Mouse (Mus musculus): ENCODE results near the gene Sp1. TPM values are rescaled to one million over a fixed set of nuclear protein-coding genes. Genes with fewer than 3 reads are reported as not detected.

Sp1 gene
- polyA plus RNA-seq, 1 experiment from 2014 or later: 4.7 TPM

DNA sequence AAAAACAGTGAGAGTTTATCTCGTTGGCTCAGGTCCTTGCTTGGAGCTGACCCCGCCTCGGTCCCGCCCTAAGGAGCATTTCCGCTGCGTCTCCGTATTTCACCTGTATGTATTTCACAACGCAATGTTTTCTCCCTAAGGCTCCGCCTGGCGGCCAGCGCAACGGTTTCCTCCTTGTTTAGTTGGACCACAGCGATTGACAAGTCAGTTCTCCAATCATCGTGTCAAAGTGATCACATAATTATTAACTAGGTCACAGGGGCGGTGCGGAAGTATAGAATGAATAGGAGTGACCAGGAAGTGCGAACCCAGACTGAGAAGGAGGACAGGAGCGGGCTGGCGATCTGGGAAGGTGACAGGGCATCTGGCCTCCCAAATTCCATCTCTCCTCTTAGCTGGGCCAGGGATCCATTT, 53.0 kb downstream of the Sp1 start, which contains the start of gene Prr13:
Gene Prr13, plus strand, starts transcription at position 125 of the 414 bp plus-strand sequence.
- H3K9ac ChIP-seq (ENCODE audit: low read length): peak within 1 kb of the TSS; percentile 56
- no peaks in the 10 kb centered on the region for H3K9me3 ChIP-seq (ENCODE audit: control insufficient read depth, low read length)

DNA sequence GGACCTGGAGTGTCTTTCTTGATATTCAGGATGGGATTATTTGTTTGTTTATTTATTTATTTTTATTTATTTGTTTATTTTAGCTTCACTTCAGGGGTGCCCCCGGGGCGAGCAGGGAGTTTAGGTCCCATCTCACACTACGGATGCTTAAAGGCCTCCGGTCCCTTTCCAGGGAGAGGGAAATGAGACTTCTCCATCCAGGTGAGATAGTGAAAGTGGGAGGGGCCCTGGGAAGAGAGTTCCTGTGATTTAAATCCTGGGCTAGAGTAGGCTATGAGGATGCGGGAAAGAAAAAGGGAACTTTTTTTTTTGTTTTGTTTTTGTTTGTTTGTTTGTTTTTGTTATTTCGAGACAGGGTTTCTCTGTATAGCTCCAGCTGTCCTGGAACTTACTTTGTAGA, 53.4 kb downstream of the Sp1 start:
- peak overlapping the region; percentile 43 for H3K4me3 ChIP-seq (ENCODE audit: low read depth, low read length)
- 23% methylated on average over 6 of the region's 6 CpGs for WGBS
- no peaks in the 10 kb centered on the region for H3K4me1 ChIP-seq (replicated peaks; ENCODE audit: control insufficient read depth, insufficient read depth)
- peak overlapping the region; percentile 56 for H3K9ac ChIP-seq (ENCODE audit: low read length)
- H3K36me3 ChIP-seq (ENCODE audit: control insufficient read depth, insufficient read depth, low read length): no peaks in the 10 kb centered on the region
- no peaks in the 10 kb centered on the region for H3K9me3 ChIP-seq (ENCODE audit: control insufficient read depth, low read length)
- H3K27ac ChIP-seq (replicated peaks): peak overlapping the region; percentile 83
- no peaks in the 10 kb centered on the region for H3K27me3 ChIP-seq (ENCODE audit: control insufficient read depth, insufficient read depth, low read length)
- H3K4me2 ChIP-seq (replicated peaks; ENCODE audit: low read depth): peak overlapping the region; percentile 62
- TF ChIP-seq EP300 (optimal IDR thresholded peaks at IDR 0.05) (no peak), CTCF (IDR thresholded peaks at IDR 0.05; ENCODE audit: low read depth) (no peak)
- peak; percentile 22 for DNase-seq (ENCODE audit: low spot score)
- ATAC-seq (ENCODE audit: low FRiP score, low TSS enrichment): no peak

More for the DNA sequence above, 53.0 kb downstream of the Sp1 start, which contains the start of gene Prr13:
- peak within 1 kb of the TSS; percentile 62 for H3K4me2 ChIP-seq (replicated peaks; ENCODE audit: low read depth)
- TF ChIP-seq CTCF (IDR thresholded peaks at IDR 0.05; ENCODE audit: low read depth) (peak; percentile 87), EP300 (optimal IDR thresholded peaks at IDR 0.05) (no peak)
- peak within 1 kb of the TSS; percentile 43 for H3K4me3 ChIP-seq (ENCODE audit: low read depth, low read length)
- peak; percentile 96 for DNase-seq (ENCODE audit: low spot score)
- no peaks in the 10 kb centered on the region for H3K4me1 ChIP-seq (replicated peaks; ENCODE audit: control insufficient read depth, insufficient read depth)
- H3K36me3 ChIP-seq (ENCODE audit: control insufficient read depth, insufficient read depth, low read length): no peaks in the 10 kb centered on the region
- peak within 1 kb of the TSS; percentile 83 for H3K27ac ChIP-seq (replicated peaks)
- H3K27me3 ChIP-seq (ENCODE audit: control insufficient read depth, insufficient read depth, low read length): no peaks in the 10 kb centered on the region
- ATAC-seq (ENCODE audit: low FRiP score, low TSS enrichment): peak; percentile 87
- under 1% methylated on average over 19 of the region's 19 CpGs for WGBS

DNA sequence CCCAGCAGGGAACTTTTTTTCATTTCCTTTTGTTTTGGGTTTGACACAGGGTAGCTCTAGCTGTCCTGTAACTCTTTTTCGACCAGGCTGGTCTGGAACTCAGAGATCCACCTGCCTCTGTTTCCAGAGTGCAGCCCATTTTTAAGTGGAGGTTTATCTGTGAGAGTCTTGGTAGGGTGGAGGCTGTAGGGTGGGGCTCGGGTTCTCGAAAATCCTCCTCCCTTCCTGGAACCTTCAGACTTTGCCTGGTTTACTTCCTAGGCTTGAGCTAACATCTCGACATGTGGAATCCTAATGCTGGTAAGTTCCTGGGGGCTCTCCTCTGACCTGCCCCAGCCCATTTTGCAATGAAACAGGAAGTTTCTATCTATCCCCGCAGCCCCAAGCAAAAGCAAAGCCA, 53.9 kb downstream of the Sp1 start:
- peak overlapping the region; percentile 62 for H3K4me2 ChIP-seq (replicated peaks; ENCODE audit: low read depth)
- H3K27ac ChIP-seq (replicated peaks): peak overlapping the region; percentile 83
- H3K4me1 ChIP-seq (replicated peaks; ENCODE audit: control insufficient read depth, insufficient read depth): no peaks in the 10 kb centered on the region
- TF ChIP-seq EP300 (optimal IDR thresholded peaks at IDR 0.05) (no peak), CTCF (IDR thresholded peaks at IDR 0.05; ENCODE audit: low read depth) (no peak)
- no peaks in the 10 kb centered on the region for H3K36me3 ChIP-seq (ENCODE audit: control insufficient read depth, insufficient read depth, low read length)
- H3K4me3 ChIP-seq (ENCODE audit: low read depth, low read length): peak overlapping the region; percentile 43
- peak overlapping the region; percentile 36 for H3K9ac ChIP-seq (ENCODE audit: low read length)
- 33% methylated on average over 5 of the region's 5 CpGs for WGBS
- no peaks in the 10 kb centered on the region for H3K27me3 ChIP-seq (ENCODE audit: control insufficient read depth, insufficient read depth, low read length)
- no peaks in the 10 kb centered on the region for H3K9me3 ChIP-seq (ENCODE audit: control insufficient read depth, low read length)
- ATAC-seq (ENCODE audit: low FRiP score, low TSS enrichment) (0 out of 2 replicates have a peak, but pooled peaks have one; percentile 13), DNase-seq (ENCODE audit: low spot score) (peak; percentile 59)

DNA sequence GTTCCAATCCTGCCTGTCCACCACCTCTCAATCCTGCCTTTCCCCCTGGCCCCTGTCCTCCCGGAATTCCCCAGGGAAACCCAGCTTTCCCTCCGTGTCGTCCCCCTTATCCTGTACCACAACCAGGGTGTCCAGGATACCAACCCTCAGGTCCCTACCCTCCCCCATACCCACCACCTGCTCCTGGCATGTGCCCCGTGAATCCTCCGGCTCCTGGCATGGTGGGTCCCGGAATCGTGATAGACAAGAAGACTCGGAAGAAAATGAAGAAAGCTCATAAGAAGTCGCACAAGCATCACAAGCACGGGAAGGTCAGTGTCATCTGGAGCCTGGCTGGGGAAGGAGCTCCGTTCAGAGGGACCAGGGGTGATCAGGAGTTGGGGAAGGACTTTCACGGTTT, 54.5 kb downstream of the Sp1 start:
- TF ChIP-seq CTCF (IDR thresholded peaks at IDR 0.05; ENCODE audit: low read depth) (no peak), EP300 (optimal IDR thresholded peaks at IDR 0.05) (no peak)
- ATAC-seq (ENCODE audit: low FRiP score, low TSS enrichment) (no peak), DNase-seq (ENCODE audit: low spot score) (peak; percentile 20)
- no peaks in the 10 kb centered on the region for H3K27me3 ChIP-seq (ENCODE audit: control insufficient read depth, insufficient read depth, low read length)
- 71% methylated on average over 12 of the region's 12 CpGs for WGBS
- H3K27ac ChIP-seq (replicated peaks): peak overlapping the region; percentile 83
- no peaks in the 10 kb centered on the region for H3K4me1 ChIP-seq (replicated peaks; ENCODE audit: control insufficient read depth, insufficient read depth)
- H3K4me3 ChIP-seq (ENCODE audit: low read depth, low read length): peak overlapping the region; percentile 43
- H3K36me3 ChIP-seq (ENCODE audit: control insufficient read depth, insufficient read depth, low read length): no peaks in the 10 kb centered on the region
- no peaks in the 10 kb centered on the region for H3K9me3 ChIP-seq (ENCODE audit: control insufficient read depth, low read length)
- peak overlapping the region; percentile 36 for H3K9ac ChIP-seq (ENCODE audit: low read length)
- H3K4me2 ChIP-seq (replicated peaks; ENCODE audit: low read depth): peak overlapping the region; percentile 62

DNA sequence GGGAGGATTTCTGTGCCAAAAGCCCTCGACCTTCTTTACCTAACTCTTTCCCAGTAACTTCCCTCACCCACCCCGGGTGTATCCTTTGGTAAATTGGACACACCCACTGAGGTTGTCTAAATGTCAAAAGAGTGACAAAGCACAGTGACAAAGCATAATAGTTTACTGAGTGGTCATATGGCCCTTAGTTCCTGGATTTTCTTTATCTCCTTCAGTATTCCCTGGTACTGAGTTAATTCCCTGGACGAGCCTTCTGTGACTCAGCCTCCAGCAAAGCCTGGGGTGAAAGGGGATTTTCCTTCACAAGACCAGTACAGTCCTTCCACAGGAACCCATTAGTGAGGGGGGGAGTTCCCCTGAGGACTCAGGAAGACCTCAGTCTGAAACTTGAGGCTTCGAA, 55.0 kb downstream of the Sp1 start:
- no peaks in the 10 kb centered on the region for H3K27me3 ChIP-seq (ENCODE audit: control insufficient read depth, insufficient read depth, low read length)
- no peak for TF ChIP-seq EP300 (optimal IDR thresholded peaks at IDR 0.05)
- TF ChIP-seq CTCF (IDR thresholded peaks at IDR 0.05; ENCODE audit: low read depth): no peak
- WGBS: 43% methylated on average over 4 of the region's 4 CpGs
- H3K9ac ChIP-seq (ENCODE audit: low read length): no peak overlapping the region
- no peaks in the 10 kb centered on the region for H3K36me3 ChIP-seq (ENCODE audit: control insufficient read depth, insufficient read depth, low read length)
- peak overlapping the region; percentile 25 for H3K4me2 ChIP-seq (replicated peaks; ENCODE audit: low read depth)
- no peak for DNase-seq (ENCODE audit: low spot score)
- H3K4me3 ChIP-seq (ENCODE audit: low read depth, low read length): no peak overlapping the region
- ATAC-seq (ENCODE audit: low FRiP score, low TSS enrichment): peak; percentile 61
- H3K4me1 ChIP-seq (replicated peaks; ENCODE audit: control insufficient read depth, insufficient read depth): no peaks in the 10 kb centered on the region
- peak overlapping the region; percentile 83 for H3K27ac ChIP-seq (replicated peaks)
- no peaks in the 10 kb centered on the region for H3K9me3 ChIP-seq (ENCODE audit: control insufficient read depth, low read length)

DNA sequence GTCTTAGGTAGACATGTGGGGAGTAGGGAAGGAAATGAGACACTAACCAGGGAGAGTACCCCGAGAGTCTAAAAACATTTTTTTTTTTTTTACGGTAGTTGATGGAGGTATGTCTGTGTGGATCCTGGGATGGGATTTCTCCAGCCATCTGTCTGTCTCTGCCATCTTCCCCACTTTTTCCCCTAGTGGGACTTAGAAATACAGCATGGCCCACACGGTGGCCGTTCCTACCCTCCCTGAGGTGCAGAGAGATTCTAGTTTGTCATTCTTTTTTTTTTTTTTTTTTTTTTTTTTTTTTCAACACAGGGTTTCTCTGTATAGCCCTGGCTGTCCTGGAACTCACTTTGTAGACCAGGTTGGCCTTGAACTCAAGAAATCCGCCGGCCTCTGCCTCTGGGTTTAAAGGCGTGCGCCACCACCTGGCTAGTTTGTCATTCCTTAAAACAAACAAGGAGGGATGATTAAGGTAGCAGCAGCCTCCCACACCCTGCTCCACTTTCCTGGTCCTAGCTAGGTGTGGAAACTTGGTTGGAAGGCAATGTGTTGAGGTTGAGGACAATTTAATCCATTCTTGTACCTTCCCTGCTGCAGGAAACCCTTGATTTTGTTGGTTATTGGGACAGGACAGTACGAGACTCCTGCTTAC, 55.6 kb downstream of the Sp1 start:
- ATAC-seq (ENCODE audit: low FRiP score, low TSS enrichment) (peak; percentile 28), DNase-seq (ENCODE audit: low spot score) (peak; percentile 71)
- peak overlapping the region; percentile 25 for H3K4me2 ChIP-seq (replicated peaks; ENCODE audit: low read depth)
- WGBS: 70% methylated on average over 9 of the region's 9 CpGs
- peak overlapping the region; percentile 83 for H3K27ac ChIP-seq (replicated peaks)
- no peaks in the 10 kb centered on the region for H3K27me3 ChIP-seq (ENCODE audit: control insufficient read depth, insufficient read depth, low read length)
- no peaks in the 10 kb centered on the region for H3K9me3 ChIP-seq (ENCODE audit: control insufficient read depth, low read length)
- H3K4me3 ChIP-seq (ENCODE audit: low read depth, low read length): no peak overlapping the region
- H3K36me3 ChIP-seq (ENCODE audit: control insufficient read depth, insufficient read depth, low read length): no peaks in the 10 kb centered on the region
- no peak overlapping the region for H3K9ac ChIP-seq (ENCODE audit: low read length)
- TF ChIP-seq CTCF (IDR thresholded peaks at IDR 0.05; ENCODE audit: low read depth) (peak; percentile 49), EP300 (optimal IDR thresholded peaks at IDR 0.05) (no peak)
- no peaks in the 10 kb centered on the region for H3K4me1 ChIP-seq (replicated peaks; ENCODE audit: control insufficient read depth, insufficient read depth)

Measured in stomach, postnatal 0 days (tissue).